Mouse (Mus musculus): ENCODE measurements around the gene Gm48552.

GRCm38 (mm10) chr10:81349146-81349545, 39.7 kb upstream of the Gm48552 start:
- TF ChIP-seq CTCF (conservative IDR thresholded peaks at IDR 0.05; ENCODE audit: insufficient read depth, insufficient read length, low read depth, low read length) = no peak
- TF ChIP-seq POLR2A (IDR thresholded peaks at IDR 0.05; ENCODE audit: low read depth, low read length) = no peak

Data from kidney, adult 2 months (tissue).